Mouse (Mus musculus): Measurements from ENCODE around the gene Ccdc71. TPM values are rescaled to one million over a fixed set of nuclear protein-coding genes. Genes with fewer than 3 reads are reported as not detected.
A peak's percentile ranks its signal among the peaks of the same experiment; 100 is the strongest.

Ccdc71 gene
- total RNA-seq, 2 experiments from 2014 or later, result 33.6 to 34.1 TPM

DNA sequence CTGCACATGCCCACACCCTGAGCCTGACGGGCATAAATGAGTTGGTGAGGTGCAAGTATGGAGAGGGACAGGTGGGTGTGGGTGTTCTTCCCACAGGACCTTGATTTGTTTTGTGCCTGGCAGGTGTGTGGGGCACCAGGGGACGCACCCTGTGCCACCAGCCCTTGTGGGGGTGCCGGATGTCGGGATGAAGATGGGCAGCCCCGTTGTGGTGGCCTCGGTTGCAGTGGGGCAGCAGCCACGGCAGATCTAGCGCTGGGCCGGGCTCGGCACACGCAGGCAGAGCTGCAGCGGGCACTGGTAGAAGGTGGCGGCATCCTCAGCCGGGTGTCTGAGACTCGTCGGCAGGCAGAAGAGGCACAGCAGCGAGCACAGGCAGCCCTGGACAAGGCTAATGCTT lies 28.1 kb downstream of the Ccdc71 start:
- DNase-seq (ENCODE audit: low spot score in 2 of 2), result no peak

GRCm38 (mm10) chr9:108489215-108489614 lies 28.9 kb downstream of the Ccdc71 start:
- no peak for DNase-seq (ENCODE audit: low spot score in 2 of 2)

- DNase-seq (ENCODE audit: low spot score in 2 of 2), result peak in 1 of 2 experiments; percentile 22
These were observed 29.6 kb downstream of the Ccdc71 start for GRCm38 (mm10) chr9:108489702-108490558.

DNA sequence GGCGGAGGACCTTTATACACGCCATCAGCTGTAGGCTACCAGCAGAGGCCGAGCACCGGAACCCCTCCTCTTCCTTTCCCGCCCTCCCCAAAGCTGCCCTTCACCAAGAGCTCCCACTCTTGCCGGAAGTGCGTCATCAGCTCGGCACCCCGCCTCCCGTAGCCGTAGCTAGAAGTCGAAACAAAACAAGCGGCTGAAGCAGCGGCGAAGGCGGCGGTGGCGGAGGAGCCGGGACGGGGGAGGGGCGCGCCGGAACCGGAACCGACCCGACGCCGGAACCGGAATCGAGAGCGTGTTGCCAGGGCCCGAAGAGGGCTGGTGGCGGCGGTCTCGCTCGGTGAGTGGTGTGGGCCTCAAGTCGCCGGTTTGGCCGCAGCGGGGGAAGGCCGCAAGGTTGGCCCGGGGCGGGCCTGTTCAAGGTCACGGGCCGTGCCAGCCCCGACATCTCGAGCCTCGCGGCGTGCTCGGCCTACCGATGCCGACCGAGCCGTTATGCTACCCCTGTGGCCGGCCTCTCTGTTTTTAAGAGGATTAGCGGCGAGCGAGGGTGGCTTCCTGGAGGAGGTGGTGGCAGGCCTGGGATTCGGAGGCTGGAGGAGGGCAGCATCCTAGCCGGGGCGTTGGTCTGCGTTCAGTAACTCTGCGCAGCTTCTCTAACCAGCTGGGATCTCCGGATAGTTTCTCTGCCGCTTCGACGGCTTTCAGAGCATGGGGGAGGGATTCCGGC lies 30.4 kb downstream of the Ccdc71 start, which contains the start of gene Usp19:
Usp19 (plus strand) TSS at position 44 of the 727 bp plus-strand sequence.
- DNase-seq (ENCODE audit: low spot score in 2 of 2), result peak; percentile 91 to 93

DNA sequence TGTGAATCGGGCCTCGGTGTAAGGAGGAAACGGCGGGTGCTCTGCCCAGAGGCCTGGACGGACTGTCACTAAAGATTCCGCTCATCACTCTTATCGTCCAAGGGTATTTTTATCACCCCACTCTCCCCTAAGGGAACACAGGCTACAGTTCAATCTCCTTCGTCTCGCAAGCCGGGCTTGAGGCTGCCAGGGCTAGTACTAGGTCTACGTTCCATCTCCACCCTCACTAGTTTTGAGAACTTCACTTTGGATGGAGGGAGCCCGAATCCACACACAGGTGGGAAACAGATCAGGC lies 30.9 kb downstream of the Ccdc71 start:
- DNase-seq (ENCODE audit: low spot score in 2 of 2), result no peak

DNA sequence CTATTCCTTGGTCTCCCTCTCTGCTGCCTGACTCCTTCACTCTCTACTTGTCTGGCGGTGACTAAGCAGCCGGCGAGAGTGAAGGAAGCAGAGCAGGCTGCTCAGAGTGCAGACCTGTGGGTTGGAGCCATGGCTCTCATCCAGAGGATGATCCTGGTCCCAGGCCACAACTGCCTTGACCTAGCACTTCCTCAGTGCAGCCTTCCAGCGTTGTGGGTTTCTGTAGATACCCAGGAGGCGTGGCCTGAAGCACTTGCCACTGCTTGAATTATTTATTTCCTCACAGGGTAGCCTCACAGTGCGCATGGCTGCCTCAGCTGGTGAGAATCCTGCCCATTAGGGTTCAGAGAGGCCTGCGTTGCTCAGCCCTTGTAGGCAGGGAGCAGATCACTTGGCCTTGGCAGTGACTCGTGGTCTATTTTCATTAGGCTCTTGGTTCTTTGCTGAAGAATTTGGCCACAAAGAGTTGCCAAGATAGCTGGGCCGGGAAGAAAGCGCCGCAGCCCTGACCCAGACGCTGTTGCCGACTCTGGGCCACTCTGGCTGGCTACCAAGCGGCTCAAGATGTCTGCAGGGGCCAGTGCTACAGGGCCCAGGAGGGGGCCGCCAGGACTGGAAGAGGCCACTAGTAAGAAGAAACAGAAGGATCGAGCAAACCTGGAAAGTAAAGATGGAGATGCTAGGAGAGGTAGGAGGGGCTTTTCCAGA lies 31.9 kb downstream of the Ccdc71 start:
- peak in 1 of 2 experiments; percentile 40 for DNase-seq (ENCODE audit: low spot score in 2 of 2)

DNA sequence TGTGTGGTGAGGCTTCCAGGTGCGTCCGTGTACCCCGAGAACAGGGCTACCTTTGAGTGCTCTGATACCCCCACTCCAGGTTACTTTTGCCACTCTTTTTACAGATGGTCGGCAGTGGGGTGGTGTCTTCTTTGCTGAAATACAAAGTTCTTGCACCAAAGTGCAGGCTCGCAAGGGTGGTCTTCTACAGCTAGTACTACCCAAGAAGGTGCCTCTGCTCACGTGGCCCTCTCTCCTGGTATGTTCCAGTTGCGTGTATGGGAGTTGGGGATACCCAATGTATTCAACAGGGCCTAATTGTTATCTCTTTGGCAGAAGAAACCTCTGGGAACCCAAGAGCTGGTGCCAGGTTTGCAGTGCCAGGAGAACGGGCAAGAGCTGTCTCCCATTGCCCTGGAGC lies 32.9 kb downstream of the Ccdc71 start:
- DNase-seq (ENCODE audit: low spot score in 2 of 2), result no peak

DNA sequence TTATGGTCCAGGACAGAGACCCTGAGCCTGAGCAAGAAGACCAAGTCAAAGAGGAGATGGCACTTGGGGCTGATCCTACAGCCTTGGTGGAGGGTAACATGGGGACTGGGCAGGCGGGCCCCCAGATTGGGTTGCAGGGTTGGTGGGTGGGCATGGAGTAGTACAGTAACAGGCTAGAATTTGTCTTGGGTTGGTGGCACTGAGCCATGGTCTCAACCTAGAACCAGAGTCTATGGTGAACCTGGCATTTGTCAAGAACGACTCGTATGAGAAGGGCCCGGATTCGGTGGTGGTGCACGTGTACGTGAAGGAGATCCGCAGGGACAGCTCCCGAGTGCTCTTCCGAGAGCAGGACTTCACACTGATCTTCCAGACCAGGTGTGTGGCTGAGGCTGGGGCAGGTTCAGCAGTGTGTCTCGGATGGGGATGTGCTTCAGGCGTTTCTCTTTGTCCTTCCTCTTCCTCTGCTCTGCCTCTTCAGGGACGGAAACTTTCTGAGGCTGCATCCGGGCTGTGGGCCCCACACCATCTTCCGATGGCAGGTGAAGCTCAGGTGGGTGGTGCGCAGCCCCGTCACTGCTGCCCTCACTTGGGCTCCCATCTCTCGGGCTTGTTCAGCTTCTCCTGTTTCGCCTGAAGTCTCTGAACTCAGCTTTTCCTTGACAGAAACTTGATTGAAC lies 34.0 kb downstream of the Ccdc71 start:
- DNase-seq (ENCODE audit: low spot score in 2 of 2), result no peak

- DNase-seq (ENCODE audit: low spot score in 2 of 2), result no peak
These were observed 34.6 kb downstream of the Ccdc71 start for GRCm38 (mm10) chr9:108494905-108495304.

DNA sequence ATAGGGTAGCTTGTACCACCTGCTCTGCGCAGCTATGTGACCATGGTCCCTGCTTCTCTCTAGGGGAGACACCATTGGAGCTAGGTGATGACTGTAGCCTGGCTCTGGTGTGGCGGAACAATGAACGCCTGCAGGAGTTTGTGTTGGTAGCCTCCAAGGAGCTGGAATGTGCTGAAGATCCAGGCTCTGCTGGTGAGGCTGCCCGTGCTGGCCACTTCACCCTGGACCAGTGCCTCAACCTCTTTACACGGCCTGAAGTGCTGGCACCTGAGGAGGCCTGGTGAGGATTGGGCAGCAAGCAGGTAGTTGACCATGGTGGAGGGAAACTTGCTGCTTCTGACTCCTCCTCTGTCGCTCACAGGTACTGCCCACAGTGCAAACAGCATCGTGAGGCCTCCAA lies 38.9 kb downstream of the Ccdc71 start:
- no peak for DNase-seq (ENCODE audit: low spot score in 2 of 2)

DNA sequence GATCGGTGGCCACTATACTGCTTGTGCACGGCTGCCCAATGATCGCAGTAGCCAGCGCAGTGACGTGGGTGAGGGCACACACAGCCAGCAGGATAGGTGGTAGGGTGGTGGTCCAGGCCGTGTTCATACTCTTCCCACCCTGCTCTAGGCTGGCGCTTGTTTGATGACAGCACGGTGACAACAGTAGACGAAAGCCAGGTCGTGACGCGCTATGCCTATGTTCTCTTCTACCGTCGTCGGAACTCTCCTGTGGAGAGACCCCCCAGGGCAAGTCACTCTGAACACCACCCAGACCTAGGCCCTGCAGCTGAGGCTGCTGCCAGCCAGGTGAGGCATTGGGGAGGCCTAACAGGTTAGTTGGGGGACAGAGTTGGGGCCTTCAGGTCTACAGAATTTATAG lies 39.6 kb downstream of the Ccdc71 start:
- no peak for DNase-seq (ENCODE audit: low spot score in 2 of 2)

DNA sequence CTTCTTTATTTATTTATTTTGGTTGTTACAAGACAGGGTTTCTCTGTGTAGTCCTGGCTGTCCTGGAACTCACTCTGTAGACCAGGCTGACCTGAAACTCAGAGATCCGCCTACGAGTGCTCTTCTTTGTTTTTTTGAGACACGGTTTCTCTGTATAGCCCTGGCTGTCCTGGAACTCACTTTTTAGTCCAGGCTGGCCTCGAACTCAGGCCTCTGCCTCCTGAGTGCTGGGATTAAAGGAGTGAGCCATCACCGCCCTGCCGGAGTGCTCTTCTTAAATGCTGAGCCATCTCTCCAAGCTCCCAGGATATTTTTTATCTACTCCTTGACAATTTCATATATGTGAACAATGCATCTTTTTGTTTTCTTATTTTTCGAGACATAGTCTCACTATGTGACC lies 46.6 kb downstream of the Ccdc71 start:
- DNase-seq (ENCODE audit: low spot score in 2 of 2), result no peak

GRCm38 (mm10) chr9:108507619-108508434 lies 47.5 kb downstream of the Ccdc71 start, which contains the start of gene Qars:
Qars (plus strand) TSS chr9:108507706.
- peak; percentile 88 to 90 for DNase-seq (ENCODE audit: low spot score in 2 of 2)

GRCm38 (mm10) chr9:108508776-108509175 lies 48.4 kb downstream of the Ccdc71 start:
- DNase-seq (ENCODE audit: low spot score in 2 of 2), result no peak

Other genes starting within 250 kb of the Ccdc71 start
- gene Dag1, start 196.6 kb upstream of the Ccdc71 start, total RNA-seq (2021), result 100 to 1,000 TPM; 132 to 136 TPM
- 10 to 100 TPM; 86.6 to 92.6 TPM for gene Nicn1, start 170.1 kb upstream of the Ccdc71 start, total RNA-seq (2021)
- 10 to 100 TPM; 24.6 to 26.5 TPM for gene Amt, start 163.7 kb upstream of the Ccdc71 start, total RNA-seq (2021)
- 100 to 1,000 TPM; 212 to 222 TPM for gene Rhoa, start 154.4 kb upstream of the Ccdc71 start, total RNA-seq (2021)
- gene Tcta, start 154.4 kb upstream of the Ccdc71 start, total RNA-seq (2021), result 10 to 100 TPM; 44.8 to 46.9 TPM
- gene Gpx1, start 121.6 kb upstream of the Ccdc71 start, total RNA-seq (2021), result 10 to 100 TPM; 63.6 to 67.8 TPM
- gene Usp4, start 112.7 kb upstream of the Ccdc71 start, total RNA-seq (2021), result 100 to 1,000 TPM; 121 to 132 TPM
- gene 1700102P08Rik, start 67.7 kb upstream of the Ccdc71 start, total RNA-seq (2021), result 1 to 10 TPM; 1.9 to 2.5 TPM
- gene Ccdc36, start 32.0 kb upstream of the Ccdc71 start, total RNA-seq (2021), result under 1 TPM; 0.11 to 0.23 TPM
- gene BC048562, start 24.0 kb upstream of the Ccdc71 start, total RNA-seq (2021), result not detected
- gene Klhdc8b, start 1.1 kb downstream of the Ccdc71 start, total RNA-seq (2021), result 10 to 100 TPM; 20.7 to 22.7 TPM
- 10 to 100 TPM; 36.9 to 39.4 TPM for gene Lamb2, start 19.2 kb downstream of the Ccdc71 start, total RNA-seq (2021)
- gene Usp19, start 30.1 kb downstream of the Ccdc71 start, total RNA-seq (2021), result 100 to 1,000 TPM; 119 to 125 TPM
- gene Qars, start 47.2 kb downstream of the Ccdc71 start, total RNA-seq (2021), result 10 to 100 TPM; 95.3 to 97.3 TPM
- 100 to 1,000 TPM; 121 to 129 TPM for gene Qrich1, start 56.3 kb downstream of the Ccdc71 start, total RNA-seq (2021)
- gene Impdh2, start 99.8 kb downstream of the Ccdc71 start, total RNA-seq (2021), result 10 to 100 TPM; 78.2 to 83.9 TPM
- gene Ndufaf3, start 106.9 kb downstream of the Ccdc71 start, total RNA-seq (2021), result 10 to 100 TPM; 59.6 to 63.4 TPM
- gene Dalrd3, start 109.4 kb downstream of the Ccdc71 start, total RNA-seq (2021), result 10 to 100 TPM; 74.3 to 83.8 TPM
- 100 to 1,000 TPM; 239 to 247 TPM for gene Wdr6, start 118.2 kb downstream of the Ccdc71 start, total RNA-seq (2021)
- 10 to 100 TPM; 48.7 to 49.0 TPM for gene P4htm, start 137.1 kb downstream of the Ccdc71 start, total RNA-seq (2021)
- 10 to 100 TPM; 47.3 to 51.1 TPM for gene Arih2, start 188.9 kb downstream of the Ccdc71 start, total RNA-seq (2021)
- 10 to 100 TPM; 19.2 to 21.0 TPM for gene Slc25a20, start 201.6 kb downstream of the Ccdc71 start, total RNA-seq (2021)
- 10 to 100 TPM; 54.9 to 60.6 TPM for gene Prkar2a, start 228.8 kb downstream of the Ccdc71 start, total RNA-seq (2021)

Data from layer of hippocampus, postnatal 10 days (tissue).